Mouse (Mus musculus) embryonic facial prominence, embryonic 10.5 days (tissue): ENCODE measurements at regions not wholly inside any gene's neighbourhood (a gene's known extent, or its start where the extent isn't known, plus 50 kb on each side); places are given as distances from the start of the nearest gene placed in this dataset.

Experiments
- DNase-seq: peaks from one replicate; pipeline ENCODE4 v3.0.0-alpha.2; 2017; ENCODE audit warnings: low spot score
- H3K27ac ChIP-seq: fragments of 300-500 bp; sonication (generic); replicated peaks from 2 replicates; pipeline ENCODE4 v1.5.1; 2016; ENCODE audit warnings: mild to moderate bottlenecking
- H3K27me3 ChIP-seq: fragments of 300-500 bp; sonication (generic); replicated peaks from 2 replicates; pipeline ENCODE4 v1.6.1; 2016; ENCODE audit warnings: low read depth, mild to moderate bottlenecking; ENCODE audit not compliant: poor library complexity, severe bottlenecking
- H3K36me3 ChIP-seq: fragments of 300-500 bp; sonication (generic); replicated peaks from 2 replicates; pipeline ENCODE4 v1.6.1; 2016; ENCODE audit warnings: mild to moderate bottlenecking, moderate library complexity
- H3K4me1 ChIP-seq: fragments of 300-500 bp; sonication (generic); 2 replicates; pipeline ENCODE4 v1.6.1; 2016
- H3K4me3 ChIP-seq: fragments of 300-500 bp; sonication (generic); 2 replicates; pipeline ENCODE4 v1.5.1; 2016; ENCODE audit warnings: mild to moderate bottlenecking, moderate library complexity
- H3K9me3 ChIP-seq: fragments of 300-500 bp; sonication (generic); 2 replicates; pipeline ENCODE4 v1.6.1; 2016; ENCODE audit warnings: mild to moderate bottlenecking
- WGBS: fragments of 180-500 bp; shearing (Covaris S2); methylation state at CpG from one replicate; pipeline ENCODE4 v1.1.7; 2016; 5-methylcytosine and 5-hydroxymethylcytosine counted together

- no peak overlapping the region for H3K4me3 ChIP-seq
- peaks cover 9% of the 10 kb centered on the region; the same call in 1 of the 2 replicates for H3K4me1 ChIP-seq
- H3K27ac ChIP-seq = peak overlapping the region; percentile 2; the same call in 1 of the 2 replicates
- 46% methylated on average over 11 of the region's 11 CpGs for WGBS
- no peaks in the 10 kb centered on the region for H3K36me3 ChIP-seq
- H3K9me3 ChIP-seq = no peaks in the 10 kb centered on the region
- DNase-seq = no peak
- H3K27me3 ChIP-seq = no peaks in the 10 kb centered on the region
These were observed 115.7 kb downstream of the H2al2a start for GRCm38 (mm10) chr2:17880800-17881717.

GRCm38 (mm10) chr2:17877901-17878300 is 118.9 kb downstream of the H2al2a start:
- WGBS = 88% methylated on average over 1 of the region's 1 CpGs
- Histone ChIP-seq H3K9me3 (no peaks in the 10 kb centered on the region), H3K27me3 (no peaks in the 10 kb centered on the region), H3K36me3 (no peaks in the 10 kb centered on the region), H3K4me3 (no peak overlapping the region), H3K4me1 (peaks cover 9% of the 10 kb centered on the region; the same call in 1 of the 2 replicates), H3K27ac (no peak overlapping the region)
- no peak for DNase-seq

GRCm38 (mm10) chr2:17876942-17877341 is 119.8 kb downstream of the H2al2a start:
- DNase-seq = no peak
- Histone ChIP-seq H3K4me1 (peaks cover 9% of the 10 kb centered on the region; the same call in 1 of the 2 replicates), H3K9me3 (no peaks in the 10 kb centered on the region), H3K27me3 (no peaks in the 10 kb centered on the region), H3K27ac (no peak overlapping the region), H3K4me3 (no peak overlapping the region), H3K36me3 (no peaks in the 10 kb centered on the region)
- WGBS = 93% methylated on average over 3 of the region's 3 CpGs

- Histone ChIP-seq H3K9me3 (no peaks in the 10 kb centered on the region), H3K4me1 (peaks cover 13% of the 10 kb centered on the region), H3K27ac (no peak overlapping the region), H3K27me3 (no peaks in the 10 kb centered on the region), H3K36me3 (no peaks in the 10 kb centered on the region), H3K4me3 (no peak overlapping the region)
- 91% methylated on average over 9 of the region's 9 CpGs for WGBS
- no peak for DNase-seq
These were observed 120.6 kb downstream of the H2al2a start for GRCm38 (mm10) chr2:17876155-17876554.

- H3K27ac ChIP-seq = peak overlapping the region; percentile 61
- 27% methylated on average over 2 of the region's 2 CpGs for WGBS
- H3K36me3 ChIP-seq = no peaks in the 10 kb centered on the region
These were observed 126.2 kb downstream of the H2al2a start for GRCm38 (mm10) chr2:17870562-17870961.

GRCm38 (mm10) chr2:17868145-17868544 is 128.6 kb downstream of the H2al2a start:
- 7% methylated on average over 9 of the region's 9 CpGs for WGBS
- no peaks in the 10 kb centered on the region for H3K36me3 ChIP-seq
- no peaks in the 10 kb centered on the region for H3K9me3 ChIP-seq
- H3K27ac ChIP-seq = peak overlapping the region; percentile 66
- peak; percentile 68 for DNase-seq
- peaks cover 43% of the 10 kb centered on the region for H3K4me1 ChIP-seq
- H3K27me3 ChIP-seq = no peaks in the 10 kb centered on the region; the same call in 1 of the 2 replicates
- peak overlapping the region; percentile 18; the same call in 1 of the 2 replicates for H3K4me3 ChIP-seq

More at GRCm38 (mm10) chr2:17870562-17870961, 126.2 kb downstream of the H2al2a start:
- Histone ChIP-seq H3K27me3 (no peaks in the 10 kb centered on the region; the same call in 1 of the 2 replicates), H3K4me3 (no peak overlapping the region), H3K9me3 (no peaks in the 10 kb centered on the region), H3K4me1 (peaks cover 43% of the 10 kb centered on the region)
- DNase-seq = no peak

- no peak for DNase-seq
- WGBS = 64% methylated on average over 3 of the region's 3 CpGs
- H3K27me3 ChIP-seq = no peaks in the 10 kb centered on the region; the same call in 1 of the 2 replicates
- H3K4me1 ChIP-seq = peaks cover 43% of the 10 kb centered on the region
- H3K4me3 ChIP-seq = no peak overlapping the region
- H3K9me3 ChIP-seq = no peaks in the 10 kb centered on the region
- H3K27ac ChIP-seq = peak overlapping the region; percentile 14; the same call in 1 of the 2 replicates
- no peaks in the 10 kb centered on the region for H3K36me3 ChIP-seq
These were observed 129.4 kb downstream of the H2al2a start for GRCm38 (mm10) chr2:17867341-17867740.

- H3K4me3 ChIP-seq = peak overlapping the region; percentile 48
- no peaks in the 10 kb centered on the region for H3K9me3 ChIP-seq
- 10% methylated on average over 10 of the region's 10 CpGs for WGBS
- 0 out of 2 replicates have a peak overlapping the region, but pooled peaks have one; percentile 49 for H3K27ac ChIP-seq
- H3K4me1 ChIP-seq = peaks cover 32% of the 10 kb centered on the region
- peak; percentile 43 for DNase-seq
- H3K36me3 ChIP-seq = no peaks in the 10 kb centered on the region
- H3K27me3 ChIP-seq = no peaks in the 10 kb centered on the region; the same call in 1 of the 2 replicates
These were observed 130.7 kb upstream of the Nebl start for GRCm38 (mm10) chr2:17861765-17862495.

- no peaks in the 10 kb centered on the region for H3K27me3 ChIP-seq
- 39% methylated on average over 4 of the region's 4 CpGs for WGBS
These were observed 129.8 kb upstream of the Nebl start for GRCm38 (mm10) chr2:17860922-17861559.

GRCm38 (mm10) chr2:17859234-17859633 is 128.0 kb upstream of the Nebl start:
- Histone ChIP-seq H3K4me3 (no peak overlapping the region), H3K9me3 (no peaks in the 10 kb centered on the region), H3K27ac (no peak overlapping the region), H3K36me3 (no peaks in the 10 kb centered on the region), H3K27me3 (0 out of 2 replicates have a peak, but pooled peaks cover 4% of the 10 kb centered on the region), H3K4me1 (peaks cover 25% of the 10 kb centered on the region)
- DNase-seq = no peak
- WGBS = 87% methylated on average over 8 of the region's 8 CpGs

More at GRCm38 (mm10) chr2:17860922-17861559, 129.8 kb upstream of the Nebl start:
- Histone ChIP-seq H3K27ac (no peak overlapping the region), H3K36me3 (no peaks in the 10 kb centered on the region), H3K4me3 (no peak overlapping the region), H3K9me3 (no peaks in the 10 kb centered on the region), H3K4me1 (peaks cover 28% of the 10 kb centered on the region)
- DNase-seq = no peak

GRCm38 (mm10) chr2:17858326-17858725 is 127.1 kb upstream of the Nebl start:
- H3K9me3 ChIP-seq = no peaks in the 10 kb centered on the region
- H3K36me3 ChIP-seq = no peaks in the 10 kb centered on the region
- no peak overlapping the region for H3K4me3 ChIP-seq
- no peak overlapping the region for H3K27ac ChIP-seq
- 56% methylated on average over 8 of the region's 8 CpGs for WGBS
- DNase-seq = no peak
- peaks cover 32% of the 10 kb centered on the region for H3K4me1 ChIP-seq
- H3K27me3 ChIP-seq = peaks cover 9% of the 10 kb centered on the region; the same call in 1 of the 2 replicates
